Mouse (Mus musculus): ENCODE data around the gene Gm42517.

Gene Gm42517

DNA sequence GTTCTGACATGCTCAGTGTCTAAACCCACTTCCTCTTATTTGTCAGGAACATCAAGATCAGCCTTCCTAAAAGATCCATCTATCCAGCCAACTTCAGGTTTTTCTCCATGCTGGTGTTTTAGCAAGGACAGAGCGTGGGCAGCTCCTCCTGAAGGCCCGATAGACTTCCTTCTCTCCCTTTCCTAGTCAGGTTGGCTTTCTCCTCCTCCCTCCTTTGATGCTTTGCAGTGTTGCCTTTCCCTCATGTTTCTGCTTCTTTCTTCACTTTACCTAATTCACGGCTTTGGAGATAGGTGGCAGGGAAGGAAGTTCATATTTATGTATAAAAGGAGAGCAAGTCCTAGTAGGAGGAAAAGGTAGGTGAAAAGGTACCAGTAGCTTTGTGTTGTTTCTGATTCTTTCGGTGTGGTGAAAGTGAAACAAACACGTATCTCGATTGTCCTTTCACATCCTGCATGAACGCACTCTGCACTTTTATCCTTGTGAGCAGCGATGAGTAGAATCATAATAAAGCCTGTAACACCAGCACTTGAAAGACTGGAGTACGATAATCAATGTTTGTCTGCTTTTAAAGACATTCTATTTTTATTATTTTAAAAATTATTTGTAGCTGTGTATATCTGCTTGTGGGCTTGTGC lies 18.1 kb downstream of the Gm42517 start:
- no peak for DNase-seq (ENCODE audit: low spot score)

DNA sequence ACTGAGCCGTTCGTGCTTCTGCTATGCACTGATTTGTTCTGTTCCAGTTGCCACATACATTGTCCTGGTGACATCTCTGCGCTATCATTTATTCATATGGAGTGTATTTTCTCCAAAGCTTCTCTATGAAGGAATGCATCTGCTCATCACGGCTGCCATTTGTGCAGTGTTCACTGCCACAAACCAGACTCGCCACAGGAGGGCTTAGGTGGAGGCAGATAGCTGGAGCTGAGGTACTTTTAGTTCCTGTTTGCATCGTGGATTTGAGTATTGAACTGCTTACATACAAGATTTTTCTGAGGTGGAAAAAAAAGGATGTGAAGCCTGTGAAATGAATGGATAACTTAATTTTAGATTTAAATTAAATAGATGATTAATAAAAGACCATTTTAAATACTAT lies 19.9 kb downstream of the Gm42517 start:
- no peak for DNase-seq (ENCODE audit: low spot score)

DNA sequence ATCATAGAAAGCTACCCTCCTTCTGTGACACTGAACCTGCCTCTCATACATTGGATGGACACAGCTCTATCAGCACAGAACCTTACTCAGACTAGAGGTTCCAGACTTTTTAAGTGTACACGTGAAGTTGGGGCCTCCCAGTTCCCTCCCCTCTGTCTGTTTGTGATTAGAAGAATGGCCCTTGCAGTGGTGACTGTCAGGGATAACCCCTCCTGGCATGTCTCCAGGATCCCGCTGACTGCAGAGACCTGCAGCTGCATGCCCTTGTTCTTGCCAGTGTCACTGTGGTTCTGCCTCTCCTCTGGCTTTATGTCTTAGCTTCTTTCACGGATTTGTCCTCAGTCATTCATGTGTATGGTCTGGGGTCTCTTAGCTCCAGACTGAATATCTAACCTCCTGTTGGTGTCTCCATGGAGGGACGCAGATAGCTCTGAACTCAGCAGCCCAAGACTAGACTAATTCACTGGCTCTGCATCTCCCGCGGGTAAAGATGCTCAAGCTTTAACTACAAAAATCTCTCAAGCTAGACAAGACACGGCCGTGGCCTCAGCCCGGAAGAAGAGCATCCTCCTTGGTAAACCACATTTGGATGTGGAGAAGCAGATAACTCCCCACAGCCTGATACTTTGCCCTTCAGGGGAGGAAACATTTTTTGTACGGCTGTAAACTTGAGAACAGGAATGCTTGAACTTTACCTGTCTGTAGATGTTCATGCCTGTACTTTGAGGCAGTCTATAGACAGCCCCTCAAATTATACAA lies 22.2 kb downstream of the Gm42517 start:
- no peak for DNase-seq (ENCODE audit: low spot score)

DNA sequence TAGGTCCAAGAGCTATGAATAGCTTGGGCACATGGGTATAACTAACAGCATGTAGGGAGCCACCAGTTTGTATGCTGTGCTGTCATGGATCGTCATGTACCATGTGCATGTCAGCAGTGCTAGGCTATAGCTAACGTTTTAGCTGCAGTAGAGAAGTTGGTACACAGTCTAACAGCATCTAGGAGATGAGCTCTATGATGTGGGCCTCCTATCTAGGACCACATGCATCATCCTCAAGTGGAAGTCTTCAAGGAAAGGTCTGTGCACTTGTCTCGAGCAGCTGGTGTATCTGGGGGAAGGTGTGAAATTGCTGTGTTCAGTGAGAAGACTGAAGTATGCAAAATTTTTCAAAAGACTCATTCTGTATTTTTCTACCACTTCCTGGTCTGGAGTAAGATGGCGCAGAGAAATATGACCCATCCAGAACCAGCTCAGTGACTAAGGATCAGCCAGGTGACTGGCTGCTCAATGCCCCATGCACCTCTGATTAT lies 24.0 kb downstream of the Gm42517 start:
- DNase-seq (ENCODE audit: low spot score): no peak

DNA sequence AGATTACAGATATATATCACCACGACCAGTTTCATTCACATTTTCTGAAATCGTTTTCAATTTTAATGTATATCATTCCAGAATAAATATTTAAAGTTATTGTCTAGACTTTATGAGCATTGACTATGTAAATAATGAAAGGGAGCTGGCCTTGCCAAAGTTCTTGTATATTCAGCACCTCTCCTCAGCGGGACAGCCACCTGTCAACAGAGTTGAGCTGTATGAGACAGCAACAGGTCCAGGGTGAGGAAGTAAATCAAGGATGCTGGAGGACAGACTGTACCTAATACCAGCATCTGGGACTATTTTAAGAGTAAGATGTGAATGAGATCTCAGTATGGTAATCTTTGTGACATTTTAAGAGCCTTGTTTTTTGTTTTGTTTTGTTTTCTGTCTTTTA lies 29.7 kb downstream of the Gm42517 start:
- DNase-seq (ENCODE audit: low spot score): no peak

DNA sequence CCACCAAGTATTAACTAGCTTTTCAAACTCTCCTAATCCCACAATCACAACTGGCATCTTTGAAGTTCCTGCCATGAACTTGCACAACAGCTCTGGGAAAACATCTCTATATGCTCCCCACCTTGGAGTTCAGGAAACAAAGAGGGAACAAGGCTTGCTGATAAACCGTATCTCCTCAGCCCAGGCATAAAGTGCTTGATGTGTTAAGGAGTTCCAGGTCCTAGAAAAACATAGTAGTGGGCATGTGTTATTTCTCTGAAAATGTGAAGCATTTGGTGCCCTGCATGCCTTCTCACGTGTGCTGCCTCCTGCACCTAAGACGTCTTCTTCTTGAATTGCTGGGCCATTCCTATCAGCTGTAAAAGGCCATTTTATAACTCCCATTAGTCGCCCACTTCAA lies 30.3 kb downstream of the Gm42517 start:
- DNase-seq (ENCODE audit: low spot score): no peak

DNA sequence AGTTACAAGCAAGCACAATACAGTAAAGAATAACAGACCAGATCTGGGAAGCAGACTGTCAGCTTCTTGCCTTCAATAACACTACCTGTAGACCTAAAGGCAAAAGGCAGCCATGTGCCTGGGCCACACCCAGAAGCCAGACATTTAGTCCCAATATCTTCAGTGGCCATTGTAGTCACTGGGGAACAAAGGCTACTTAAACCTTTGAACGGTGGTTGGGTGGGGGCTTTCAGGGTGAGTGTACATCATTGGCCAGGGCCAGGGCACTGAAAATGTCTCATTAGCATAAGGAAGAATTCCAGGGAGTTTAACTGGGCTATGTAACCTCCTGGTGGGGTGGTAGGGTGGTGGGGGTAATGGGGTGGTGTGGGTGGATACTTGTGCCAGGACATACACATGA lies 36.7 kb downstream of the Gm42517 start:
- no peak for DNase-seq (ENCODE audit: low spot score)

Measured in embryo, embryonic 10 days (tissue).